Mouse (Mus musculus) heart, postnatal 0 days (tissue): ENCODE results near the gene Tmem274. TPM values are rescaled to one million over a fixed set of nuclear protein-coding genes. Genes with fewer than 3 reads are reported as not detected.

Source experiments
- ATAC-seq: fragments of 200-750 bp; cut with Nextera tagmentation; 2 replicates; pipeline ENCODE4 v1.8.0; 2017; ENCODE audit warnings: low read depth, moderate number of reproducible peaks, moderate library complexity; ENCODE audit not compliant: insufficient read depth
- DNase-seq: peaks from one replicate; pipeline ENCODE4 v3.0.0-alpha.2; 2016; ENCODE audit warnings: low spot score
- H3K27ac ChIP-seq: fragments of 300-500 bp; sonication (generic); 2 replicates; pipeline ENCODE4 v1.5.1; 2014; ENCODE audit warnings: low read depth, mild to moderate bottlenecking
- H3K27me3 ChIP-seq: fragments of 300-500 bp; sonication (generic); 2 replicates; pipeline ENCODE4 v1.6.1; 2014; ENCODE audit warnings: low read length, mixed read lengths; ENCODE audit not compliant: control insufficient read depth, insufficient read depth
- H3K36me3 ChIP-seq: fragments of 300-500 bp; sonication (generic); replicated peaks from 2 replicates; pipeline ENCODE4 v1.6.1; 2014; ENCODE audit warnings: low read length, mixed read lengths; ENCODE audit not compliant: control insufficient read depth, insufficient read depth
- H3K4me1 ChIP-seq: fragments of 300-500 bp; sonication (generic); 2 replicates; pipeline ENCODE4 v1.6.1; 2014; ENCODE audit warnings: antibody characterized with exemption; ENCODE audit not compliant: control insufficient read depth, insufficient read depth
- H3K4me2 ChIP-seq: fragments of 300-500 bp; sonication (generic); 2 replicates; pipeline ENCODE4 v1.6.1; 2014; ENCODE audit warnings: low read depth, mild to moderate bottlenecking, low read length, moderate library complexity
- H3K4me3 ChIP-seq: fragments of 300-500 bp; sonication (generic); 2 replicates; pipeline ENCODE4 v1.5.1; 2014; ENCODE audit warnings: low read depth, low read length
- H3K9ac ChIP-seq: fragments of 300-500 bp; sonication (generic); replicated peaks from 2 replicates; pipeline ENCODE4 v1.6.1; 2014; ENCODE audit warnings: low read depth, low read length, mixed read lengths
- H3K9me3 ChIP-seq: fragments of 300-500 bp; sonication (generic); replicated peaks from 2 replicates; pipeline ENCODE4 v1.6.1; 2016; ENCODE audit warnings: low read length; ENCODE audit not compliant: control insufficient read depth
- CTCF ChIP-seq: IDR thresholded peaks from 2 replicates; pipeline ENCODE4 v1.5.1; 2016; ENCODE audit warnings: antibody characterized with exemption, control low read depth, low read depth
- EP300 ChIP-seq: IDR thresholded peaks from 2 replicates; pipeline ENCODE4 v1.6.1; 2016; ENCODE audit warnings: antibody characterized with exemption, low read depth
- WGBS: fragments of 180-500 bp; shearing (Covaris S2); extraction: QIAGEN DNeasy Blood & Tissue Kit; methylation state at CpG from one replicate; pipeline ENCODE4 v1.1.7; 2014; 5-methylcytosine and 5-hydroxymethylcytosine counted together
- polyA plus RNA-seq: library from polyadenylated mRNA; unstranded; fragments of >200 nt; fragmentation: Nextera tagmentation; extraction: Ambion mirVana; gene quantifications from 2 replicates; pipeline ENCODE4 v1.2.1, GENCODE M21; 2015
- total RNA-seq: library from RNA; depleted of rRNA; stranded (reverse); fragments of >200 nt; gene quantifications from 2 replicates; pipeline ENCODE4 v1.2.3, GENCODE M21; 2014; ENCODE audit warnings: low replicate concordance

Tmem274 gene
- total and polyA plus RNA-seq, 2 experiments from 2014 or later, result 0.19 TPM; not detected in 1

DNA sequence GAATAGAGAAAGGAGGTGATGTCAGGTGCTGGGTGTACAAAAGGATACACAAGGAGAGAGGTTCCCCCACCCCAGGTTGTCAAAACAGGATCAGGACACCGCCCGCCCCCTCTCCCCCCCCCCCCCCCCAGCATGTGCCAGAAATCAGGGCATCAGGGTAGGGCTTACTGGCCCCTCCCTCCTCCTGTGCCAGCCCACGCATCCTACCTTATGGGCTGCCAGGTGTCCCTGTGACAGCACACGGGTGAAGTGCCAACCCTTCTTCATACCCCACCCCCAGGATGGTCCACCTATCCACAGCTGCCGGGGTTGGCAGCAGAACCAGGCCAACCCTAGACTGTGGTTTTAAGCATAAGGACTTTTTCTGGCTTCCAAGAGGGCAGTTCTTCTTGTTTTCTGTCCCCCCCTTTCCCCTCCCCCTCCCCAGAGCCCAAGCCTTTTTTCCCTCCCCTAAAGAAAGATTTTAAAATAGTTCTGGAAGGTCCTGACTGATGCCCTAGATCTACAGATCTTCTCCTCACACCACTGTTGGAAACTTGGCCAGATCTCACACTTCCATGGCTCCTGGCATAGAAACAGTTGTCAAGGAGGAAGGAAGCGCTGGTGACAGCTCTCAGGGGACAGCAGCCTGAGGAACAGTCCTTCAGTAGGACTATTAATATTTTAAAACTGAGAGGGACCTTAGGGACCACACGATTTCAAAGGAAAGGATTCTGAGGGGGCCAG is 15.4 kb upstream of the Tmem274 start:
- TF ChIP-seq EP300, result no peak
- WGBS, result 49% methylated on average over 6 of the region's 7 CpGs
- ATAC-seq (peak; percentile 31; the same call in 1 of the 2 replicates), DNase-seq (no peak)
- H3K4me2 ChIP-seq, result no peak overlapping the region
- peaks cover 3% of the 10 kb centered on the region; the same call in 1 of the 2 replicates for H3K4me1 ChIP-seq
- no peak overlapping the region for H3K9ac ChIP-seq
- H3K9me3 ChIP-seq, result no peaks in the 10 kb centered on the region
- H3K4me3 ChIP-seq, result no peak overlapping the region
- H3K36me3 ChIP-seq, result no peaks in the 10 kb centered on the region
- H3K27me3 ChIP-seq, result no peaks in the 10 kb centered on the region
- H3K27ac ChIP-seq, result 0 out of 2 replicates have a peak overlapping the region, but pooled peaks have one; percentile 1

DNA sequence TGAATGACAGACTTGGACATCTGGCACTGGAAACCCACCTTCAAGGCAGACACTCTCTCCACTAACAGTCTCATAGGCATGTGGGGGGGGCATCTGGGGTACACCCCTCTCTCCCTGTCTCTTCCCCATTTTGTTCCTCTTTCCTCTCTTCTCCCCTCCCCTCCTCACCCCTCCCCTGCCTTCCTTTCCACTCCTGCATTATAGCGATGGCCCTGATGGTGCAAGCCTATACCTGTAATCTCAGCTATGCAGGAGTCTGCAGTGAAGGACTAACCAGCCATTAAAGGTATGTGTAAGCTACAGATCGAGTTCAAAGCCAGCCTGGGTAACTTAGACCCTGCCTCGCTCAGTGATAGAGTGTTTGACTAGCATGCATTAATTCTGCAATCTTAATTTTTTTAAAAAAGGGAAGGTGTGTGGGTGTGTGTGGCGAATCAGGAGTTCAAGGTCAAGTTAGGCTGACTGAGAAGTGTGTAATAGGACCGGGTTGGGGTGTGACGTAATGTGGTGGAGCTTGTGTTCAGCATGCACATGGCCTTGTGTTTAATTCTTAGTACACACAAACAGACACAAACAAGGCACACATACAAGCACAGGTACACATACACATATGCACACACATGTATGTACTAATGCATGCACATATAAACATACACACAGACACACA is 14.7 kb upstream of the Tmem274 start:
- H3K9me3 ChIP-seq, result no peaks in the 10 kb centered on the region
- WGBS, result 70% methylated on average over 6 of the region's 6 CpGs
- H3K4me1 ChIP-seq, result peaks cover 3% of the 10 kb centered on the region; the same call in 1 of the 2 replicates
- TF ChIP-seq EP300, result no peak
- TF ChIP-seq CTCF, result no peak
- no peak overlapping the region for H3K4me2 ChIP-seq
- H3K36me3 ChIP-seq, result no peaks in the 10 kb centered on the region
- H3K27ac ChIP-seq, result 0 out of 2 replicates have a peak overlapping the region, but pooled peaks have one; percentile 1
- H3K4me3 ChIP-seq, result no peak overlapping the region
- no peak for DNase-seq
- no peak overlapping the region for H3K9ac ChIP-seq
- no peaks in the 10 kb centered on the region for H3K27me3 ChIP-seq
- no peak for ATAC-seq

DNA sequence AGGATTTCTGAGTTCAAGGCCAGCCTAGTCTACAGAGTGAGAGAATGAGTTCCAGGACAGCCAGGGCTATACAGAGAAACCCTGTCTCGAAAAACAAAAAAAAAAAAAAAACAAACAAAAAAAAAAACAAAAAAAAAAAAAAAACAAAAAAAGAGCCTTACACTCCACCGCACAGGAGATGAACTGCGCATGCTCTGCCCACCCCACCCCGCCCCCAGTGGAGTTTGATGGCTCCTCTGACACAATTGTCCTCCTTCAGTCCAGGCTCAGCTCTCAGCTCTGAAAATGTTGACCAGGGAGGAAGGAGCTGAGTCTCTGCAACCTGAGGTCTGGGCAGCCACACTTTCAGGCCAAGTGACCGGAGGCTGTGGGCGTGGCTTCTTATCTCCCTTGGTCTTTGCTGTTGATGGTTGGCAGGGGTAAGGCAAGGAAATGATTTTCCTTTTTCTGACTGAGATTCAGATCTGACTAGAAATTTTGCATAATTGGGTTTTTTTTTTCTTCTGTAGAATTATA is 13.7 kb upstream of the Tmem274 start:
- Histone ChIP-seq H3K27me3 (no peaks in the 10 kb centered on the region), H3K4me3 (no peak overlapping the region), H3K27ac (no peak overlapping the region), H3K4me2 (no peak overlapping the region), H3K9me3 (no peaks in the 10 kb centered on the region), H3K4me1 (peaks cover 3% of the 10 kb centered on the region; the same call in 1 of the 2 replicates), H3K36me3 (peaks cover 6% of the 10 kb centered on the region; the same call in 1 of the 2 replicates), H3K9ac (no peak overlapping the region)
- TF ChIP-seq CTCF, result no peak
- TF ChIP-seq EP300, result no peak
- 64% methylated on average over 6 of the region's 6 CpGs for WGBS
- ATAC-seq, result no peak
- DNase-seq, result no peak

DNA sequence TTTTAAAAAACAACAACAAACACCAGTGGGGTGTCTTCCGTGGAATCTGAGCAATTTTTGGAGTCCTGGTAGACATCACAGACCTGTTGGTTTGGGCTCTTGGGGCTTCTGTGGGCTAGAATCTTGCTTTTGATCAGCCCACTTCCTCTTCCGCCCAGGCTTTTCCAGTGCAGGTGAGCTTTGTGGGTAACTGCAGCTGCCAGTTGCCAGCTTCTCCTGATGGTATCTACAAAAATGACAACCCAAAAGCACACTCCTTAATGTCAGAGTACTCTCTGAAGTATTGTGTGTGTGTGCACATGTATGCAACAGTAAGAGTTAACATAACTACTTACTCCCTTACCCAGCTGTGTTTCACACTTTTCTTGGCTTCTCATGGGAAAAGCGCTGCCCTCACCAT is 7.6 kb upstream of the Tmem274 start:
- Histone ChIP-seq H3K27me3 (no peaks in the 10 kb centered on the region), H3K9ac (no peak overlapping the region), H3K9me3 (no peaks in the 10 kb centered on the region), H3K4me1 (no peaks in the 10 kb centered on the region), H3K36me3 (peaks cover 36% of the 10 kb centered on the region), H3K4me3 (no peak overlapping the region), H3K4me2 (no peak overlapping the region), H3K27ac (no peak overlapping the region; the same call in 1 of the 2 replicates)
- TF ChIP-seq CTCF (no peak), EP300 (no peak)
- DNase-seq (no peak), ATAC-seq (no peak)
- WGBS, result 89% methylated on average over 3 of the region's 3 CpGs

DNA sequence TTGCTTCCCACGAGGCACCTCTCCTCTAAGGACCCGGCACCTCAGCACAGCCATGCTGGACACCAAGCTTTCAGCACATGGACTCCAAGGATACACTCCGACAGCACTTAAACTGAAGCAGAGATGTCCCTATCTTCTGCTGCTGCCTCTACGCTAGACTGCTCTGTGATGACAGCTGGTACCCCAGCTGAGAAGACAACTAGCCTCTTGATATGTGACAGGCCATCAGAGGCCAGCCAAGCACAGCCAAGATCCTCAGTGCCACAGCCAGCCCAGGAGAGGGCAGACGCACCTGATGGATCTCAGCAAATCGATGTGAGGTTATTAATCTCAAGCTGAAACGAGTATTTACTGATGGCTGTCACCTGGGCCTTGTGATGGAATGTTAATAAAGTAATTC is 2.1 kb upstream of the Tmem274 start:
- Histone ChIP-seq H3K4me3 (no peak overlapping the region), H3K27me3 (no peaks in the 10 kb centered on the region), H3K27ac (no peak overlapping the region), H3K4me1 (no peaks in the 10 kb centered on the region), H3K4me2 (no peak overlapping the region), H3K36me3 (peaks cover 17% of the 10 kb centered on the region), H3K9ac (no peak overlapping the region), H3K9me3 (no peaks in the 10 kb centered on the region)
- DNase-seq (no peak), ATAC-seq (no peak)
- WGBS, result 53% methylated on average over 7 of the region's 7 CpGs
- no peak for TF ChIP-seq EP300
- TF ChIP-seq CTCF, result no peak
